Mouse (Mus musculus): Measurements from ENCODE around the gene Umodl1. TPM values are rescaled to one million over a fixed set of nuclear protein-coding genes. Genes with fewer than 3 reads are reported as not detected.
A peak's percentile ranks its signal among the peaks of the same experiment; 100 is the strongest.

Gene Umodl1
- polyA plus RNA-seq (2012; fragmentation: generic; extraction: Trizol): not detected

GRCm38 (mm10) chr17:30954340-30954739 lies at the start of gene Umodl1:
TSS of gene Umodl1 (plus strand) at chr17:30954640.
- TF ChIP-seq E2F4 (IDR thresholded peaks at IDR 0.05; ENCODE audit: insufficient read depth) (no peak), MYOD1 (IDR thresholded peaks at IDR 0.05; ENCODE audit: control insufficient read depth in 1 of 3, insufficient read length in 2 of 3, low read depth in 2 of 3) (no peak), POLR2A (IDR thresholded peaks at IDR 0.05; ENCODE audit: insufficient read length, low read depth) (no peak), MAX (IDR thresholded peaks at IDR 0.05; ENCODE audit: low read depth) (no peak), TCF12 (IDR thresholded peaks at IDR 0.05; ENCODE audit: insufficient read depth, poor library complexity, severe bottlenecking) (no peak), MYOG (IDR thresholded peaks at IDR 0.05; ENCODE audit: control insufficient read depth in 1 of 3, insufficient read depth in 1 of 3, insufficient read length in 2 of 3, low read depth in 2 of 3) (no peak), TCF3 (IDR thresholded peaks at IDR 0.05; ENCODE audit: insufficient read length, low read depth) (no peak)
- Histone ChIP-seq H3K79me2 (ENCODE audit: control insufficient read depth, insufficient read depth) (no peaks in the 10 kb centered on the region), H3K27me3 (ENCODE audit: control insufficient read depth, insufficient read depth, insufficient read length) (no peaks in the 10 kb centered on the region), H3K4me3 (no peak within 1 kb of the TSS), H3ac (ENCODE audit: control insufficient read depth, insufficient read length) (no peak within 1 kb of the TSS), H3K4me2 (ENCODE audit: low read depth) (no peak within 1 kb of the TSS), H3K36me3 (ENCODE audit: control insufficient read depth, insufficient read depth) (no peaks in the 10 kb centered on the region)

- H3K79me2 ChIP-seq (ENCODE audit: control insufficient read depth, insufficient read depth): no peaks in the 10 kb centered on the region
- TF ChIP-seq POLR2AphosphoS2 (IDR thresholded peaks at IDR 0.05; ENCODE audit: insufficient read length, low read depth): no peak
- peak; percentile 13 for TF ChIP-seq TCF3 (IDR thresholded peaks at IDR 0.05; ENCODE audit: insufficient read length, low read depth)
- TF ChIP-seq MYOG (IDR thresholded peaks at IDR 0.05; ENCODE audit: control insufficient read depth in 1 of 3, insufficient read depth in 1 of 3, insufficient read length in 2 of 3, low read depth in 2 of 3): peak; percentile 42 to 89 (median 78)
- peak; percentile 12 to 97 (median 85) for TF ChIP-seq MYOD1 (IDR thresholded peaks at IDR 0.05; ENCODE audit: control insufficient read depth in 1 of 3, insufficient read length in 2 of 3, low read depth in 2 of 3)
- H3ac ChIP-seq (ENCODE audit: control insufficient read depth, insufficient read length): no peak overlapping the region
- H3K36me3 ChIP-seq (ENCODE audit: control insufficient read depth, insufficient read depth): no peaks in the 10 kb centered on the region
- peak overlapping the region; percentile 13 for H3K4me2 ChIP-seq (ENCODE audit: low read depth)
- no peaks in the 10 kb centered on the region for H3K27me3 ChIP-seq (ENCODE audit: control insufficient read depth, insufficient read depth, insufficient read length)
- H3K4me3 ChIP-seq: no peak overlapping the region
Measured at GRCm38 (mm10) chr17:30907577-30907976, 46.9 kb upstream of the Umodl1 start.

- peak; percentile 7 for TF ChIP-seq POLR2A (IDR thresholded peaks at IDR 0.05; ENCODE audit: insufficient read length, low read depth)
- TF ChIP-seq E2F4 (IDR thresholded peaks at IDR 0.05; ENCODE audit: insufficient read depth): no peak
- TF ChIP-seq USF1 (IDR thresholded peaks at IDR 0.05; ENCODE audit: low read depth): no peak
- TF ChIP-seq REST (IDR thresholded peaks at IDR 0.05; ENCODE audit: insufficient read depth, insufficient read length): no peak
- TF ChIP-seq MYOG (IDR thresholded peaks at IDR 0.05; ENCODE audit: control insufficient read depth in 1 of 3, insufficient read depth in 1 of 3, insufficient read length in 2 of 3, low read depth in 2 of 3): no peak
- no peak for TF ChIP-seq POLR2AphosphoS2 (IDR thresholded peaks at IDR 0.05; ENCODE audit: insufficient read length, low read depth)
- no peak for TF ChIP-seq MYOD1 (IDR thresholded peaks at IDR 0.05; ENCODE audit: control insufficient read depth in 1 of 3, insufficient read length in 2 of 3, low read depth in 2 of 3)
- no peak for TF ChIP-seq TCF3 (IDR thresholded peaks at IDR 0.05; ENCODE audit: insufficient read length, low read depth)
- TF ChIP-seq TCF12 (IDR thresholded peaks at IDR 0.05; ENCODE audit: insufficient read depth, poor library complexity, severe bottlenecking): no peak
- no peak for TF ChIP-seq MAX (IDR thresholded peaks at IDR 0.05; ENCODE audit: low read depth)
- no peak for TF ChIP-seq SRF (IDR thresholded peaks at IDR 0.05; ENCODE audit: control insufficient read depth, insufficient read length, low read depth)
- peak; percentile 77; the same call in 1 of the 2 replicates for TF ChIP-seq CEBPB (IDR thresholded peaks at IDR 0.05; ENCODE audit: insufficient read depth, poor library complexity, severe bottlenecking)
- Histone ChIP-seq H3K79me2 (ENCODE audit: control insufficient read depth, insufficient read depth) (no peaks in the 10 kb centered on the region), H3K4me2 (ENCODE audit: low read depth) (peak overlapping the region; percentile 50), H3K4me3 (no peak overlapping the region), H3K27me3 (ENCODE audit: control insufficient read depth, insufficient read depth, insufficient read length) (no peaks in the 10 kb centered on the region), H3K36me3 (ENCODE audit: control insufficient read depth, insufficient read depth) (no peaks in the 10 kb centered on the region), H3ac (ENCODE audit: control insufficient read depth, insufficient read length) (no peak overlapping the region)
Measured at GRCm38 (mm10) chr17:30910866-30911731, 43.3 kb upstream of the Umodl1 start.

GRCm38 (mm10) chr17:30911732-30912088 lies 42.7 kb upstream of the Umodl1 start:
- no peaks in the 10 kb centered on the region for H3K27me3 ChIP-seq (ENCODE audit: control insufficient read depth, insufficient read depth, insufficient read length)
- H3ac ChIP-seq (ENCODE audit: control insufficient read depth, insufficient read length): no peak overlapping the region
- TF ChIP-seq TCF3 (IDR thresholded peaks at IDR 0.05; ENCODE audit: insufficient read length, low read depth): no peak
- TF ChIP-seq CEBPB (IDR thresholded peaks at IDR 0.05; ENCODE audit: insufficient read depth, poor library complexity, severe bottlenecking): no peak
- no peak for TF ChIP-seq E2F4 (IDR thresholded peaks at IDR 0.05; ENCODE audit: insufficient read depth)
- TF ChIP-seq MYOG (IDR thresholded peaks at IDR 0.05; ENCODE audit: control insufficient read depth in 1 of 3, insufficient read depth in 1 of 3, insufficient read length in 2 of 3, low read depth in 2 of 3): no peak
- no peak for TF ChIP-seq TCF12 (IDR thresholded peaks at IDR 0.05; ENCODE audit: insufficient read depth, poor library complexity, severe bottlenecking)
- TF ChIP-seq SRF (IDR thresholded peaks at IDR 0.05; ENCODE audit: control insufficient read depth, insufficient read length, low read depth): no peak
- no peak overlapping the region for H3K4me3 ChIP-seq
- no peaks in the 10 kb centered on the region for H3K36me3 ChIP-seq (ENCODE audit: control insufficient read depth, insufficient read depth)
- H3K79me2 ChIP-seq (ENCODE audit: control insufficient read depth, insufficient read depth): no peaks in the 10 kb centered on the region
- H3K4me2 ChIP-seq (ENCODE audit: low read depth): no peak overlapping the region

- Histone ChIP-seq H3K4me2 (ENCODE audit: low read depth) (no peak overlapping the region), H3K79me2 (ENCODE audit: control insufficient read depth, insufficient read depth) (no peaks in the 10 kb centered on the region), H3K36me3 (ENCODE audit: control insufficient read depth, insufficient read depth) (no peaks in the 10 kb centered on the region), H3K4me3 (no peak overlapping the region), H3K27me3 (ENCODE audit: control insufficient read depth, insufficient read depth, insufficient read length) (no peaks in the 10 kb centered on the region), H3ac (ENCODE audit: control insufficient read depth, insufficient read length) (no peak overlapping the region)
- TF ChIP-seq TCF12 (IDR thresholded peaks at IDR 0.05; ENCODE audit: insufficient read depth, poor library complexity, severe bottlenecking) (no peak), POLR2AphosphoS2 (IDR thresholded peaks at IDR 0.05; ENCODE audit: insufficient read length, low read depth) (no peak), MAX (IDR thresholded peaks at IDR 0.05; ENCODE audit: low read depth) (no peak), POLR2A (IDR thresholded peaks at IDR 0.05; ENCODE audit: insufficient read length, low read depth) (no peak), TCF3 (IDR thresholded peaks at IDR 0.05; ENCODE audit: insufficient read length, low read depth) (no peak), REST (IDR thresholded peaks at IDR 0.05; ENCODE audit: insufficient read depth, insufficient read length) (no peak), MYOD1 (IDR thresholded peaks at IDR 0.05; ENCODE audit: control insufficient read depth in 1 of 3, insufficient read length in 2 of 3, low read depth in 2 of 3) (no peak), MYOG (IDR thresholded peaks at IDR 0.05; ENCODE audit: control insufficient read depth in 1 of 3, insufficient read depth in 1 of 3, insufficient read length in 2 of 3, low read depth in 2 of 3) (no peak), E2F4 (IDR thresholded peaks at IDR 0.05; ENCODE audit: insufficient read depth) (no peak), CEBPB (IDR thresholded peaks at IDR 0.05; ENCODE audit: insufficient read depth, poor library complexity, severe bottlenecking) (no peak), USF1 (IDR thresholded peaks at IDR 0.05; ENCODE audit: low read depth) (no peak), SRF (IDR thresholded peaks at IDR 0.05; ENCODE audit: control insufficient read depth, insufficient read length, low read depth) (no peak)
Measured at GRCm38 (mm10) chr17:30912536-30912935, 41.9 kb upstream of the Umodl1 start.
